Mouse (Mus musculus) testis, postnatal 10 days (tissue): ENCODE measurements at regions not wholly inside any gene's neighbourhood (a gene's known extent, or its start where the extent isn't known, plus 50 kb on each side); places are given as distances from the start of the nearest gene placed in this dataset.

Experiments used
- DNase-seq: peaks from one replicate; pipeline ENCODE4 v3.0.0; 2021; ENCODE audit warnings: low spot score

DNA sequence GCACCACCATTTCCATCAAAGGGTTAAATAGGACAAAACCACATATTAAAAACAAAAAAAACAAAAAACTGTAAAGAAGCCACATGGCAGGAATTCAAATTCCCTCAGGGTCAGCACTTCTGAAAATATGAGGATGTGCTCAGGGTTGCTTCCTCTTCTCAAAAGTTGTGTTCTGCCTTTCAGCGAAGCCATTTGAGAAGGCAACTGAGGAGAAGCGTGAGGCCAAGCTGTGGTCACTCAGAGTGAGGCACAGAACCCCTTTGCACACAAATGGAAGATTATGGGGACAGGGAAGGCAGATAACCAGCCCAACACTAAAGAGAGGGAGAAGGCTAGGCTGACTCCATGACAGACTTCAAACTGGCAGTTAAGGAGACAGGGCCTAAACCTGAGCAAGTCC is 142.8 kb upstream of the Jade1 start:
- no peak for DNase-seq

DNA sequence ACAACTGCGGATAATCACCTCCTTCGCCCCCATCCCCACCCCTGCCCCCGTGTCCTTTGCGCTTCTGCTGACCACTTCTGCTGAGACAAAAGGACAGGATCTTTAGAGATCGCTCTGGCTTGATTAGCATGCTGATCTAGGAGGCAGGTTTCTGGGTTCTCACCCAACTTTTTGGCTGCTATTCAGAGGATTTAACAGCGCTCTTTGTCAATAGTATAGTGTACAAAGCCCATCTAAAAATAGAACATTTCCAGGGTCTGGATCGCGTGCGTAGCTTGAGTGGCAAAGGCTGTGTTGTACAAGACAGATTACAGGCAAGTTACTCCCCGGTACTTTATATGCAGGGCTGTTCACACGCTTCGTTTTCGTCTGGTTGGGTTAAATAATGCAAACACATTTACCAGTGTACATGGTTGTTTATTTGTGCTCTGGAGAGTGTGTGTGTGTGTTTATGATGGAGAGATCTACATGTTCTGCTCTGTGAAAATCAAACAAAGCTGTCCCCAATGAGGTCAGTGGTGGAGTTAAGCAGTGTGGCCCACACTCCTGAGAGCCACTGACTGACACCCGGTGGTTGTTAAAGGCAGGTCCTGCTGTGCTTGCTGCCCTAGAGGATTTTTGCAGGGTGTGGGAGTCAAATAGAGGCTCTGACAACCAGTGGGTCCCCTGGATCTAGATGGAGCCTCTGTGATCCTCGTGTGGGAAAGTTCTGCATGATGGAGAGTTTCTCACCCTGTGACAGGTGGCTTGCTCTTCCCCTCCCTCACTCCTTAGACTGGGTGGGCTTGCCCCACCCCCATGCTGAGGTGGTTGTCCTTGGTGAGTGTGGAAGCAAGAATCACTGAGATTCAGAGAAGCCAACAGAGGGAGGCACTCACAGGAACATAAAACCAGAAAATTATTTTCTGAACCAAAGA is 146.5 kb upstream of the Jade1 start:
- no peak for DNase-seq

- no peak for DNase-seq
These were observed 147.1 kb upstream of the Jade1 start for GRCm38 (mm10) chr3:41408423-41408820.

- no peak for DNase-seq
These were observed 147.5 kb upstream of the Jade1 start for GRCm38 (mm10) chr3:41407988-41408387.

GRCm38 (mm10) chr3:41407520-41407919 is 148.0 kb upstream of the Jade1 start:
- no peak for DNase-seq

DNA sequence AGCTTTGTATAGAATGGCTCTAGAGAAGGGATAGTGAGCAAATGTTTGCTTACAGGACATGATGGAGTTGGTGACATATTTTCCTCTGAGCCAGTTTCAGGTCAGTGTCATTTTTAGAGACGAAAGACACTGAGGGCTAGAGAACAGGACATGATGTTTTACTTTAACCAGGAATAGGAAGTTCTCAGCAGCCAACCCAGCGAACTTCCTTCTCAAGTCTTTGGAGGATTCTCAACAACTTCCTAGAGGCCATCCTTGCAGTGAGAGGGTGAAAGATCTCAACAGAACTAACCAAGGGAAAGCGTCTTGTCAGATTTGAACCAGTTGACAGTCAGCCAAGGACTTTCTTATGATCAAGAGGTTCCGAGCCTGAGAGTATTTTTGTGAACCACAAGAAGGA is 153.7 kb upstream of the Jade1 start:
- DNase-seq, result no peak

GRCm38 (mm10) chr3:41389868-41390267 is 165.7 kb upstream of the Jade1 start:
- no peak for DNase-seq

DNA sequence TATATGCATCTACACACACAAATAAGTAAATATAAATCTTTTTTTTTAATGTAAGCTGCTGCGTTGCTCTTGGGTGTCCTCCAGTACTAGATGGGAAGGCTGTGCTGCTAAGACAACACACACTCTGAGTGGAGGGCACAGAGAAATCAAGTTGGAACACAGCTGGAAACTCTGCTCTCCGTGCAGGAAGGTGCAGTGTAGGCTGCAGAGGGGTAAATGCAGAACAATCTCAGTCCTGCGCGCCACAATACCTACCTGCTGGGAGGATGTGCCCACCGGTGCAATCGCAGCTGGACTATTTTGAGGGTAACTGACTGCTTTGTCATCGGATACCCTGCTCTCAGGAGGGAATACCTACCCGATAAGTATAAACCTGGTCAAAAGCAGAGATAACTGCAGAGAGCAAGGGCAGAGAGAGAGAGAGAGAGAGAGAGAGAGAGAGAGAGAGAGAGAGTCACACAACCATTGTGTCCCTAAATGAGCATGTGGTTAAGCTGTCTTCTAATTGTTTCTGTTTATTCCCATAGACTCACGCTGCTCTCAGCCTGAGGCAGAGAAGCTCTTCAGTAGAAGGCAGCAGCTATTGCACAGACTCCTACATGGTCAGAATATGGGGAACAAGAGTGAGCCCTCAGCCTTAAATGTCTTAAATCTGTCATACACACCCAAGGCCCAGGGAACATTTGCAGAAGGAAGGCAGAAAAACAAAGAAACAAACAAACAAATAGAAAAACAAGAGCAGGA is 167.9 kb upstream of the Jade1 start:
- no peak for DNase-seq

GRCm38 (mm10) chr3:41386299-41386698 is 169.2 kb upstream of the Jade1 start:
- DNase-seq, result no peak

- no peak for DNase-seq
These were observed 171.1 kb upstream of the Jade1 start for GRCm38 (mm10) chr3:41384410-41384809.

GRCm38 (mm10) chr3:41378576-41378975 is 177.0 kb upstream of the Jade1 start:
- DNase-seq, result no peak

DNA sequence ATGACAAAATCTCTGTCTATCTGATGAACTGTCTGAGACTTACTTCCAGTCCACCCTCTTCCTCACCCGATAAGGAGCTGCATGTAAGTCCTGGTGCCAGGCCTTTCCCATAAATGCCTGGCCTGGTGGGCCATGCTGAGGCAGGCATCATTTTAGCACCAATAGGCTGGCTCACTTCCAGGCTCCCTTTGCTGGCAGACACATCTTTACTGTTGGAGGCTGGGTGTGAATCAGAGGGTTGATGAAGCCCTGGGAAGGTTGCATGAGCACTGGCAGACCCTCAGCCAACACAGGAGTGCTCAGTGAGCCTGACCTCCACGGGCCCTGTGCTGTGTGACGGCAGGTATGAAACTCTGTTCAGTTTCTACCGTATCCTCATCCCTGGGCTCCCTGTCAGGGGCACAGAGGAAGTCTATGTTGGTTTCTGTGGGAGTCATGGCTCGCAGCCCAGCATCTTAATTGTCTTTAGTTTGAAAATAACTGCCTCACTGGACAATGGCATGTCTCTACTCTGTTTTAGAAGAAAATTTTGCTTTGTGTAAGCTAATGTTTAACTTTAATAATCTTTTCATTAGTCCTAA is 177.6 kb upstream of the Jade1 start:
- DNase-seq, result no peak

DNA sequence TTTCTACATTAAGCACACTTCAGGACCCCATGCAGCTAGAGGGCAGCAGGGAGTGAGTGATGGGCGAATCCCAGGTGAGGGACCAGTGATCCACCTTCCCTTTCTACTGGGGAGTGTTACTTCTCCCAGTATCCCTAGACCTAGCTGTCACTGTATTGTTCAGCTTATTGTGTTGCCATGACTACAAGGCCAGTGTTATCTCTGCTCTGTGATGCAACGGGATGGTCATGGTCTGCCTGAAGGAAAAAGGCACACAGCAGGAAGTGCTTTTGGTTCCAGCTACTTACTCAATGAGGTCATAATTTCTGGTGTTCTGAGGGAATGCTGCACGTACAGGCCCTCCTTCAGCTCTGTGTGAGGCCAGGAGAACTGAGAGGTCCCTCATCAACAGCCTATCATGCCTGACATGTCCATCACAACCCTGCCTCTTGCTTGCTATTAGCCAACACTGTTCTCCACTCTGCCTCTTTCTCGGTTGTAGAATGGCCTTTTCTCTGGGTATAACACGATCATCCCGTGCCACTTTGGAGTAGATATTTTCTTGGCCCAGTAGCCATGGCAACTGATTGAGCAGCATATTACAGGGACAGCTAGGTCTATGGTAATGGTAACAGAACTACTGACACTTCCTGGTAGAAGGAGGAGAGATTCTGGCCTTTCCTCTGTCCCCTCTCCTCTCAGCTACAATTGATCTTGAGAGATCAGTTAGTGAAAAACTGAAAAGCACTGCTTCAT is 178.5 kb upstream of the Jade1 start:
- no peak for DNase-seq

GRCm38 (mm10) chr3:41375230-41375930 is 180.2 kb upstream of the Jade1 start:
- no peak for DNase-seq

- DNase-seq, result no peak
These were observed 182.3 kb upstream of the Jade1 start for GRCm38 (mm10) chr3:41373198-41373597.

GRCm38 (mm10) chr3:41368351-41369101 is 187.0 kb upstream of the Jade1 start:
- DNase-seq, result no peak

- no peak for DNase-seq
These were observed 188.8 kb upstream of the Jade1 start for GRCm38 (mm10) chr3:41366764-41367163.

- DNase-seq, result no peak
These were observed 189.3 kb upstream of the Jade1 start for GRCm38 (mm10) chr3:41366264-41366663.

DNA sequence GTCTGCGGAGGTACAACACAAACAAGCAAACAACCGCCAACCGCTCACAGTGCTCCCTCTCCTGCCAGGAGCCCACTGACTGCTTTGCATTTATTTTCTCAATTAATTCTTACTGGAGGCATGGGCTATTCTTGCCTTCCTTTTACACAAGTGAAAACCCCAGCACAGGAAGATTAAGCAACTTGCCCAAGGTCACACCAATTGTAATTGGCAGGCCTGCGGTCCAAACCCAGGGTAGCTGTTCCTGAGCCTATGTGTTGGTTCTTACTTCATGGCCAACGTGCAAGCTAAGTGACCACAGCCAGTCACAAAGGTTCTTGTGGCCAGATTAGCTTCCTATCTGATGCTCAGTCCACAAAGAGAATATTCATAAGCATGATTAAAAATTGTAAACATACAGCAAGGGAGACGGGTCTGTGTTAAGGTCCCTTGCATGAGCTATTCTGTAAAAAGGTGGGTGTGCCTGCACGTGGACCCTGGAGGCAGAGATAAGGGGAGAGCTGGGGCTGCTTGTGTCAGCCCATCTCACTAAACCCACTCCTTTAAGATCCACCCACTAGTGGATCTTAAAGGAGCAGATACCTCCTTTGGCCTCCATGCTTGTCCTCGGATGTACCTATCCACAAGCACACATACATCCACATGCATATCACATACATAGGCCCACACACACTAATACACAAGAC is 190.2 kb upstream of the Jade1 start:
- no peak for DNase-seq

DNA sequence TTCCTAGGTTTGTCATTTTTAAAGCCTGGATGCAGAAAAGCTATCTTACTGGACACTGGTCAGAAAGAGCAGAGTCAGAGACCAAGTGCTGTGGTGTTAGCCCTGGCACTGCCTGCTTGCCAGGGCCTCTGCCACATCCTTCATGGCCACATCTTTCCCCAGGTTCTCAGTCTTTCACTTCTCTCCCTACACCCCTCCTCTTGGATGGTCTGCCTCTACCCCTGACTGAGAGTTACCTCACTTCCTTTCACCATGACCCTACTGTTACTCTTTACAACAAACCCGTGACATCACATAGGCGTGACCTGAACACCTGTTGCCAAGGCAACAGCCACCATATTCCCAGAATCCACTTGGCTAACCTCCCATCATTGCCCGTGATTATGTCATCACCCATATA is 191.6 kb upstream of the Jade1 start:
- DNase-seq, result no peak
